Mouse (Mus musculus): Measurements from ENCODE around the gene Tmem86b. TPM values are rescaled to one million over a fixed set of nuclear protein-coding genes. Genes with fewer than 3 reads are reported as not detected.

Gene Tmem86b
- polyA plus RNA-seq, 1 experiment from 2014 or later: 0.91 TPM

GRCm38 (mm10) chr7:4643225-4643624, 12.0 kb upstream of the Tmem86b start:
- Histone ChIP-seq H3K9me3 (ENCODE audit: low read length) (no peaks in the 10 kb centered on the region), H3K36me3 (ENCODE audit: insufficient read depth, low read length) (peaks cover 58% of the 10 kb centered on the region; the same call in 1 of the 2 replicates), H3K4me2 (replicated peaks; ENCODE audit: low read depth, low read length) (no peak overlapping the region), H3K4me1 (ENCODE audit: insufficient read depth, low read depth, low read length) (no peaks in the 10 kb centered on the region), H3K27me3 (replicated peaks; ENCODE audit: insufficient read depth, low read length) (no peaks in the 10 kb centered on the region), H3K9ac (replicated peaks; ENCODE audit: low read depth) (no peak overlapping the region), H3K27ac (ENCODE audit: low read length) (no peak overlapping the region), H3K4me3 (ENCODE audit: low read depth, low read length) (no peak overlapping the region)
- DNase-seq (ENCODE audit: low spot score): no peak
- no peak for ATAC-seq
- TF ChIP-seq EP300 (IDR thresholded peaks at IDR 0.05) (no peak), CTCF (IDR thresholded peaks at IDR 0.05) (no peak)
- WGBS: 89% methylated on average over 6 of the region's 6 CpGs

GRCm38 (mm10) chr7:4641956-4642355, 10.7 kb upstream of the Tmem86b start:
- no peak overlapping the region for H3K4me2 ChIP-seq (replicated peaks; ENCODE audit: low read depth, low read length)
- ATAC-seq (no peak), DNase-seq (ENCODE audit: low spot score) (no peak)
- H3K9ac ChIP-seq (replicated peaks; ENCODE audit: low read depth): no peak overlapping the region
- no peaks in the 10 kb centered on the region for H3K27me3 ChIP-seq (replicated peaks; ENCODE audit: insufficient read depth, low read length)
- H3K36me3 ChIP-seq (ENCODE audit: insufficient read depth, low read length): peaks cover 58% of the 10 kb centered on the region; the same call in 1 of the 2 replicates
- WGBS: 88% methylated on average over 7 of the region's 7 CpGs
- H3K4me1 ChIP-seq (ENCODE audit: insufficient read depth, low read depth, low read length): no peaks in the 10 kb centered on the region
- H3K4me3 ChIP-seq (ENCODE audit: low read depth, low read length): no peak overlapping the region
- TF ChIP-seq CTCF (IDR thresholded peaks at IDR 0.05) (no peak), EP300 (IDR thresholded peaks at IDR 0.05) (no peak)
- no peak overlapping the region for H3K27ac ChIP-seq (ENCODE audit: low read length)
- H3K9me3 ChIP-seq (ENCODE audit: low read length): no peaks in the 10 kb centered on the region

- ATAC-seq: no peak
- H3K9ac ChIP-seq (replicated peaks; ENCODE audit: low read depth): no peak overlapping the region
- peaks cover 57% of the 10 kb centered on the region; the same call in 1 of the 2 replicates for H3K36me3 ChIP-seq (ENCODE audit: insufficient read depth, low read length)
These were observed 9.9 kb upstream of the Tmem86b start for GRCm38 (mm10) chr7:4641155-4641554.

GRCm38 (mm10) chr7:4636179-4636578, 5.0 kb upstream of the Tmem86b start:
- DNase-seq (ENCODE audit: low spot score): no peak
- whole genome bisulfite sequencing: 73% methylated on average over 4 of the region's 4 CpGs
- H3K4me1 ChIP-seq (ENCODE audit: insufficient read depth, low read depth, low read length): no peaks in the 10 kb centered on the region
- no peak for ATAC-seq
- H3K9me3 ChIP-seq (ENCODE audit: low read length): no peaks in the 10 kb centered on the region
- H3K4me2 ChIP-seq (replicated peaks; ENCODE audit: low read depth, low read length): no peak overlapping the region
- H3K27me3 ChIP-seq (replicated peaks; ENCODE audit: insufficient read depth, low read length): no peaks in the 10 kb centered on the region
- no peak overlapping the region for H3K4me3 ChIP-seq (ENCODE audit: low read depth, low read length)
- no peak for TF ChIP-seq EP300 (IDR thresholded peaks at IDR 0.05)
- TF ChIP-seq CTCF (IDR thresholded peaks at IDR 0.05): no peak
- peaks cover 52% of the 10 kb centered on the region for H3K36me3 ChIP-seq (ENCODE audit: insufficient read depth, low read length)
- H3K9ac ChIP-seq (replicated peaks; ENCODE audit: low read depth): no peak overlapping the region
- no peak overlapping the region for H3K27ac ChIP-seq (ENCODE audit: low read length)

More at GRCm38 (mm10) chr7:4641155-4641554, 9.9 kb upstream of the Tmem86b start:
- no peak for DNase-seq (ENCODE audit: low spot score)
- H3K27ac ChIP-seq (ENCODE audit: low read length): no peak overlapping the region
- no peaks in the 10 kb centered on the region for H3K9me3 ChIP-seq (ENCODE audit: low read length)
- H3K4me3 ChIP-seq (ENCODE audit: low read depth, low read length): no peak overlapping the region
- TF ChIP-seq CTCF (IDR thresholded peaks at IDR 0.05): peak; percentile 19; the same call in 1 of the 2 replicates
- no peak for TF ChIP-seq EP300 (IDR thresholded peaks at IDR 0.05)
- no peak overlapping the region for H3K4me2 ChIP-seq (replicated peaks; ENCODE audit: low read depth, low read length)
- 86% methylated on average over 11 of the region's 11 CpGs for WGBS
- no peaks in the 10 kb centered on the region for H3K4me1 ChIP-seq (ENCODE audit: insufficient read depth, low read depth, low read length)
- no peaks in the 10 kb centered on the region for H3K27me3 ChIP-seq (replicated peaks; ENCODE audit: insufficient read depth, low read length)

- H3K27me3 ChIP-seq (replicated peaks; ENCODE audit: insufficient read depth, low read length): no peaks in the 10 kb centered on the region
- no peak for DNase-seq (ENCODE audit: low spot score)
- no peak overlapping the region for H3K4me2 ChIP-seq (replicated peaks; ENCODE audit: low read depth, low read length)
- H3K27ac ChIP-seq (ENCODE audit: low read length): no peak overlapping the region
- WGBS: 68% methylated on average over 1 of the region's 1 CpGs
- no peak overlapping the region for H3K9ac ChIP-seq (replicated peaks; ENCODE audit: low read depth)
- peak; percentile 22; the same call in 1 of the 2 replicates for ATAC-seq
- no peaks in the 10 kb centered on the region for H3K4me1 ChIP-seq (ENCODE audit: insufficient read depth, low read depth, low read length)
- no peaks in the 10 kb centered on the region for H3K9me3 ChIP-seq (ENCODE audit: low read length)
- no peak overlapping the region for H3K4me3 ChIP-seq (ENCODE audit: low read depth, low read length)
- H3K36me3 ChIP-seq (ENCODE audit: insufficient read depth, low read length): peaks cover 35% of the 10 kb centered on the region
- TF ChIP-seq CTCF (IDR thresholded peaks at IDR 0.05): no peak
- no peak for TF ChIP-seq EP300 (IDR thresholded peaks at IDR 0.05)
These were observed 1.0 kb downstream of the Tmem86b start for GRCm38 (mm10) chr7:4630198-4630597.

- no peaks in the 10 kb centered on the region for H3K27me3 ChIP-seq (replicated peaks; ENCODE audit: insufficient read depth, low read length)
- H3K9me3 ChIP-seq (ENCODE audit: low read length): no peaks in the 10 kb centered on the region
- H3K4me2 ChIP-seq (replicated peaks; ENCODE audit: low read depth, low read length): no peak overlapping the region
- peaks cover 30% of the 10 kb centered on the region for H3K36me3 ChIP-seq (ENCODE audit: insufficient read depth, low read length)
- H3K4me1 ChIP-seq (ENCODE audit: insufficient read depth, low read depth, low read length): no peaks in the 10 kb centered on the region
- no peak overlapping the region for H3K4me3 ChIP-seq (ENCODE audit: low read depth, low read length)
- WGBS: 76% methylated on average over 5 of the region's 5 CpGs
- H3K9ac ChIP-seq (replicated peaks; ENCODE audit: low read depth): no peak overlapping the region
- DNase-seq (ENCODE audit: low spot score): no peak
- no peak overlapping the region for H3K27ac ChIP-seq (ENCODE audit: low read length)
- no peak for ATAC-seq
- TF ChIP-seq EP300 (IDR thresholded peaks at IDR 0.05) (no peak), CTCF (IDR thresholded peaks at IDR 0.05) (no peak)
These were observed 1.6 kb downstream of the Tmem86b start for GRCm38 (mm10) chr7:4629586-4629985.

GRCm38 (mm10) chr7:4625928-4626327, 5.3 kb downstream of the Tmem86b start:
- Histone ChIP-seq H3K27me3 (replicated peaks; ENCODE audit: insufficient read depth, low read length) (no peaks in the 10 kb centered on the region), H3K9me3 (ENCODE audit: low read length) (no peaks in the 10 kb centered on the region), H3K36me3 (ENCODE audit: insufficient read depth, low read length) (peaks cover 7% of the 10 kb centered on the region; the same call in 1 of the 2 replicates), H3K4me1 (ENCODE audit: insufficient read depth, low read depth, low read length) (no peaks in the 10 kb centered on the region), H3K27ac (ENCODE audit: low read length) (no peak overlapping the region), H3K9ac (replicated peaks; ENCODE audit: low read depth) (no peak overlapping the region), H3K4me3 (ENCODE audit: low read depth, low read length) (no peak overlapping the region), H3K4me2 (replicated peaks; ENCODE audit: low read depth, low read length) (no peak overlapping the region)
- 78% methylated on average over 2 of the region's 2 CpGs for WGBS
- TF ChIP-seq CTCF (IDR thresholded peaks at IDR 0.05) (no peak), EP300 (IDR thresholded peaks at IDR 0.05) (no peak)
- no peak for DNase-seq (ENCODE audit: low spot score)
- no peak for ATAC-seq

All from lung, postnatal 0 days (tissue).